Mouse (Mus musculus) E14TG2a.4 (cell line): Measurements from ENCODE around the gene Ovol3.

Source experiments
- CTCF ChIP-seq: conservative IDR thresholded peaks from 2 replicates; pipeline ENCODE4 v1.5.1; 2014; ENCODE audit warnings: low read length
- NANOG ChIP-seq: IDR thresholded peaks from 2 replicates; pipeline ENCODE4 v1.6.1; 2014; ENCODE audit warnings: borderline replicate concordance, low read length, mixed read lengths
- POU5F1 ChIP-seq: IDR thresholded peaks from 2 replicates; pipeline ENCODE4 v1.6.1; 2014; ENCODE audit warnings: low read length, borderline replicate concordance

GRCm38 (mm10) chr7:30188344-30189115 is 47.0 kb downstream of the Ovol3 start:
- TF ChIP-seq CTCF (no peak), NANOG (no peak), POU5F1 (no peak)
